Mouse (Mus musculus) liver, embryonic 14.5 days (tissue): ENCODE measurements around the gene Gas2l3. TPM values are rescaled to one million over a fixed set of nuclear protein-coding genes. Genes with fewer than 3 reads are reported as not detected.

Experiments
- ATAC-seq: fragments of 200-750 bp; cut with Nextera tagmentation; 2 replicates; pipeline ENCODE4 v1.8.0; 2017; ENCODE audit warnings: moderate number of reproducible peaks, mild to moderate bottlenecking, moderate library complexity; ENCODE audit not compliant: insufficient read depth
- DNase-seq, 3 experiments: peaks; one replicate each; pipeline ENCODE4 v3.0.0-alpha.2; 2012 to 2013; ENCODE audit warnings: low read depth in 3 of 3, low spot score in 3 of 3
- H3K27ac ChIP-seq: fragments of 300-500 bp; sonication (generic); 2 replicates; pipeline ENCODE4 v1.5.1; 2014; ENCODE audit warnings: moderate library complexity, mild to moderate bottlenecking, control low read depth, inconsistent platforms
- H3K27me3 ChIP-seq: fragments of 300-500 bp; sonication (generic); 2 replicates; pipeline ENCODE4 v1.6.1; 2014; ENCODE audit warnings: mild to moderate bottlenecking, low read length, moderate library complexity; ENCODE audit not compliant: control insufficient read depth, insufficient read depth
- H3K36me3 ChIP-seq: fragments of 300-500 bp; sonication (generic); replicated peaks from 2 replicates; pipeline ENCODE4 v1.6.1; 2014; ENCODE audit warnings: low read depth; ENCODE audit not compliant: control insufficient read depth, insufficient read depth
- H3K4me1 ChIP-seq, 2 experiments: fragments of 200-500 bp in 1 of 2; fragments of 300-500 bp in 1 of 2; sonication (generic) in 1 of 2; replicated peaks; 2 replicates each; pipeline ENCODE4 v1.6.1; 2012 to 2014; ENCODE audit warnings: antibody characterized with exemption in 1 of 2, inconsistent platforms in 1 of 2, low read length in 1 of 2; ENCODE audit not compliant: control insufficient read depth in 2 of 2, insufficient read depth in 2 of 2
- H3K4me2 ChIP-seq: fragments of 300-500 bp; sonication (generic); 2 replicates; pipeline ENCODE4 v1.6.1; 2014; ENCODE audit warnings: low read depth, mild to moderate bottlenecking, control low read depth, moderate library complexity
- H3K4me3 ChIP-seq, 2 experiments: fragments of 200-500 bp in 1 of 2; fragments of 300-500 bp in 1 of 2; sonication (generic) in 1 of 2; 2 replicates each; pipeline ENCODE4 v1.5.1; 2012 to 2014; ENCODE audit warnings: low read depth in 2 of 2, low read length in 2 of 2, mild to moderate bottlenecking in 2 of 2, control low read depth in 1 of 2, inconsistent platforms in 1 of 2, moderate library complexity in 1 of 2; ENCODE audit not compliant: insufficient read depth in 1 of 2
- H3K9ac ChIP-seq: fragments of 300-500 bp; sonication (generic); replicated peaks from 2 replicates; pipeline ENCODE4 v1.6.1; 2014; ENCODE audit warnings: mild to moderate bottlenecking, control low read depth, moderate library complexity
- H3K9me3 ChIP-seq: fragments of 300-500 bp; sonication (generic); 2 replicates; pipeline ENCODE4 v1.6.1; 2016; ENCODE audit warnings: low read length, mixed read lengths; ENCODE audit not compliant: control insufficient read depth
- CTCF ChIP-seq: IDR thresholded peaks from 2 replicates; pipeline ENCODE4 v1.5.1; 2016; ENCODE audit warnings: antibody characterized with exemption, low read depth, control low read depth
- EP300 ChIP-seq: IDR thresholded peaks from 2 replicates; pipeline ENCODE4 v1.6.1; 2016; ENCODE audit warnings: antibody characterized with exemption, low read depth
- WGBS: fragments of 180-500 bp; shearing (Covaris S2); extraction: QIAGEN DNeasy Blood & Tissue Kit; methylation state at CpG from one replicate; pipeline ENCODE4 v1.1.7; 2014; ENCODE audit not compliant: insufficient replicate concordance; 5-methylcytosine and 5-hydroxymethylcytosine counted together
- polyA plus RNA-seq, 2 experiments: library from polyadenylated mRNA; depleted of rRNA in 1 of 2; stranded (reverse) in 1 of 2; unstranded in 1 of 2; fragments of >200 nt; fragmentation: Nextera tagmentation in 1 of 2; extraction: Ambion mirVana in 1 of 2; gene quantifications; 2 replicates each; pipeline versions ENCODE4 v1.2.1 to v1.2.3; 2012 to 2014

Gene Gas2l3
- polyA plus RNA-seq, 2 experiments = 2.7 to 3.6 TPM

DNA sequence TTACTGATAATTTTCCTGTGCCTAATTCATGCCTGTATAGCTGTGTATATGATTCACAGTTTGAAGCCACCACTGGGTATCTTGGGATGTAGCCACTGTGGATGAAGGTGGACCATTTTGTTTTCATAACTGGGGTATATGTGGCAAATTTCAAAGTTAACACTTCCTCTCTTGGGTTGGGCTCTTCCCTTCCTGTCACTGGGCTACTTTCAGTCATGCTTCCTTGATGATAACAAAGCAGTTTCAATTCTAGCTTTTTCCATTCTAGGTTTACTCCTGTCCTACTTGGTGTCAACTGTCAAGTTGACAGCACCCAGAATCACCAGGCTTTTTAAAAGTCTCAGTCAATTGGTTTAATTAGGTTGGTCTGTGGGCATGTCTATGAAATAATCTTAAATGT is 41.1 kb upstream of the Gas2l3 start:
- no peaks in the 10 kb centered on the region for H3K27me3 ChIP-seq
- no peak overlapping the region for H3K9ac ChIP-seq
- no peaks in the 10 kb centered on the region for H3K36me3 ChIP-seq
- peaks cover 0 to 6% of the 10 kb centered on the region in 2 experiments; a peak in 2 of 4 replicates for H3K4me1 ChIP-seq
- ATAC-seq = no peak
- no peak overlapping the region for H3K27ac ChIP-seq
- DNase-seq = no peak
- H3K4me3 ChIP-seq = no peak overlapping the region
- TF ChIP-seq EP300 = no peak
- no peak for TF ChIP-seq CTCF
- H3K9me3 ChIP-seq = no peaks in the 10 kb centered on the region
- H3K4me2 ChIP-seq = no peak overlapping the region

DNA sequence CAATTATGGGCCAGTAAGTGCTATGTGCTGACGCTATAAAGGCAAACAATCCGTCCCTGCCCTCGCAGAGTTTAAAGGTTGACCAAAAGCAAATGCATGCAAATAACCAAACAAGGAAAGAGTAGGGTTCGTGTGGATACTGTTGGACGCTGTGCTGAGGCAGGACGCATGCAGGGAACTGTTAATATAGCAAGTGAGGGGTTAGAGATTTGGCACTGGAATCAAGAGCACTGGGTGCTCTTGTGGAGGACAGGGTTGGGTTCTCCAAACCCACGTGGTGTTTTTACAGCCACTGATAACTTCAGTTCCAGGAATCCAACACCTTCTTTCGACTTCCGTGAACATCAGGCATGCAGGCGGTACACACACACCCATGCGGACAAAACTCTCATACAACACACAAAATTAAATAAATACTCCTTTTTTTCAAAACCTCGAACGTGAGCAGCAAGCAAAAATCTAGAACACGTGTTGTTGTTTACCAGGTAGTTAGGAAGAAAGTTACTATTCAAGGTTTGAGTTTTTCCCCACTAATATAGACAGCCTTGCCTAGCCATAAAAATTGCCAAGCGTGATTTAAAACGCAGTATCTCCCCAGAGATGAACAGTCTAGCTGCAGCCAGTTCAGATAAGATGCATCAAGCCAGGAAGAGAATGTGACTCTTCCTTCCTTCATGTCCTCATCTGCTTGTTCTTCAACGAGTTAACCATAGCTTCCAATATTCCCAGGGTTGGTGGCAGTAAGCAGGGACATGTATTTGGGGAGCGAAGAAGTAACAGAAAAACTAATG is 40.2 kb upstream of the Gas2l3 start:
- TF ChIP-seq EP300 (no peak), CTCF (no peak)
- DNase-seq (no peak), ATAC-seq (no peak)
- no peak overlapping the region for H3K4me3 ChIP-seq
- no peaks in the 10 kb centered on the region for H3K27me3 ChIP-seq
- WGBS = 48% methylated on average over 18 of the region's 18 CpGs
- H3K4me2 ChIP-seq = no peak overlapping the region
- peaks cover 0 to 6% of the 10 kb centered on the region in 2 experiments; a peak in 2 of 4 replicates for H3K4me1 ChIP-seq
- no peaks in the 10 kb centered on the region for H3K36me3 ChIP-seq
- no peak overlapping the region for H3K9ac ChIP-seq
- no peaks in the 10 kb centered on the region for H3K9me3 ChIP-seq
- H3K27ac ChIP-seq = no peak overlapping the region

DNA sequence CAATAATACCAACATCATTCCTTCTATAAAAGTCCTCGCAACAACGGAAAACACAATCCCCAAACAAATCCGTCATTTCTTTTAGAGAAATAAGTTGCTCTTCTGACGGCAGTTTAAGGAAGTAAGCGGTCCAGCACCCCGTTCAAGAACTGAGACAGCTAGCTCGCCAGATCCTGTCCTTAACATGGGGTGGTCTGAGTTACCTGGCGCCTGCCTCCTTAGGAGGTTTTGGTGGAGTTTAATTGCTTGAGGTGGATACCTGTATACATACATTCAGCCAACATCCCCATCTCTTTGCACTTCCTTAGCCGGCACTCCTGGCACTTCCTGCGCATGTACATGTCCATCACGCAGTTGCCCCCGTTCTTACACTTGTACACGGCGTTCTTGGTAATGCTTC is 39.3 kb upstream of the Gas2l3 start:
- Histone ChIP-seq H3K9ac (no peak overlapping the region), H3K9me3 (no peaks in the 10 kb centered on the region), H3K4me2 (no peak overlapping the region), H3K4me1 (peaks cover 0 to 6% of the 10 kb centered on the region in 2 experiments; a peak in 2 of 4 replicates), H3K27ac (no peak overlapping the region), H3K27me3 (no peaks in the 10 kb centered on the region), H3K36me3 (no peaks in the 10 kb centered on the region), H3K4me3 (no peak overlapping the region)
- no peak for ATAC-seq
- no peak for DNase-seq
- no peak for TF ChIP-seq EP300
- TF ChIP-seq CTCF = no peak
- WGBS = 74% methylated on average over 14 of the region's 14 CpGs

DNA sequence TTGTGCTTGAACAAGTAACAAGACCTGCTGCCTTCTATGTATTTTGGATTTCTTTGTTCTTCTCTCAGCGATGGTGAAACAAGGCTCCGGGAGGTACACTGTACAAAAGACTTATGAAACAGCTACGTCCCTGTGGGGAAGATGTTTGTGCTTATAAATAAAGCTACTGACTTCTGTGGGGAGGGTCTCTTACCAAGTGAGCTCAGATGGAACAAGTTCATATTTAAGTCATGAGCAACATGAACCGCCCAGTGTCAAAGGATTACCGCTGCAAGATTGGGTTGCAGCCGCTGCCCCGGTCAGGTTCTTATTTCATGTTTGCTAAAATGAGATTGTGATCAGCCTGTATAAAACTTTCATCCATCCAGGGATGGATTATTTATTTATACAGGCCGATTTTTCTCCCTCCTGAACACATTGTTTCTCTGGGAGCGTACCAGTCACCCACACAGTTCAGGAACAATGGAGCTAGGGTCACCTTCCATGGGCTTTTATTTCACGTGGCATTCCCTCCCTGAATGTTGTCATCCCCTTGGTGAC is 38.4 kb upstream of the Gas2l3 start:
- DNase-seq = no peak
- H3K27me3 ChIP-seq = no peaks in the 10 kb centered on the region
- WGBS = 72% methylated on average over 10 of the region's 10 CpGs

DNA sequence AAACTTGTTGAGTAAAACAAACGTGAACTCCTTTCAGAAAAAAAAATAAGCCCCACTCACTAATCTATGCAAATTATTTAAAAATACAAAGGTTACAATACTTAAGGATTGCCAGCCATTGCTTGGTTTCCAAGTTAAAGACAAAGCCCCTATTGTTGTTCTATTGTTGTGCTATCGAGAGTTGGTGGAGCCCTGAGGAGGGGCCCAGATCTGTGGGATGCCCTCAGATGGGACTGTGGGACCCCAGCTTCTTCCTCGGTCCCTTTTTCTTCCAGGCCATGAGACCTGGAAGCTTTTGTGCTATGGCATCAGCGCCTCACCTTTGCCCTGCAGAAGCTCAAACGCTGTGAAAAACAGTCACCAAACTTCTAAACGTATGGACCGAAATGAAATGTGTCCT is 37.9 kb upstream of the Gas2l3 start:
- no peak for ATAC-seq
- no peaks in the 10 kb centered on the region for H3K36me3 ChIP-seq
- WGBS = 59% methylated on average over 7 of the region's 7 CpGs

More for the DNA sequence above, 38.4 kb upstream of the Gas2l3 start:
- no peak overlapping the region for H3K9ac ChIP-seq
- no peak overlapping the region for H3K4me2 ChIP-seq
- no peak for ATAC-seq
- no peak overlapping the region for H3K27ac ChIP-seq
- H3K4me1 ChIP-seq = peaks cover 0 to 6% of the 10 kb centered on the region in 2 experiments; a peak in 2 of 4 replicates
- no peak for TF ChIP-seq EP300
- no peak for TF ChIP-seq CTCF
- no peaks in the 10 kb centered on the region for H3K36me3 ChIP-seq
- H3K9me3 ChIP-seq = no peaks in the 10 kb centered on the region
- H3K4me3 ChIP-seq = no peak overlapping the region

More for the DNA sequence above, 37.9 kb upstream of the Gas2l3 start:
- Histone ChIP-seq H3K9ac (no peak overlapping the region), H3K27me3 (no peaks in the 10 kb centered on the region), H3K27ac (no peak overlapping the region), H3K4me2 (no peak overlapping the region), H3K9me3 (no peaks in the 10 kb centered on the region), H3K4me1 (peaks cover 0 to 6% of the 10 kb centered on the region in 2 experiments; a peak in 2 of 4 replicates), H3K4me3 (no peak overlapping the region)
- TF ChIP-seq CTCF = no peak
- no peak for TF ChIP-seq EP300
- DNase-seq = no peak
